24 mouse cellular contexts compared by ENCODE assay signal in genomic region chr6:114400387-114400786, GRCm38 (mm10). TPM values are rescaled to one million over a fixed set of nuclear protein-coding genes. Genes with fewer than 3 reads are reported as not detected.
DNase-seq lines count a peak whose midpoint lies in the region; ATAC-seq and TF ChIP-seq lines count a peak whose summit lies in the region.
"Had no signal": no experiment of that assay in that cellular context is flagged by ENCODE, and none has a peak within 500 bp of the region (broad histone marks: within the 10 kb centered on the region; RNA-seq: fewer than 3 reads in every experiment).

No protein-coding gene starts in this region.

- peaks cover 10% of the 10 kb centered on the region for H3K27me3 ChIP-seq in liver, adult 2 months (ENCODE audit: control insufficient read depth, insufficient read depth, low read length)
- peaks cover 54% of the 10 kb centered on the region for H3K27me3 ChIP-seq in liver, embryonic 11.5 days (replicated peaks; ENCODE audit: control insufficient read depth, insufficient read depth, low read length)

- no peak overlapping the region for H3K9ac ChIP-seq in liver, adult 2 months (ENCODE audit: low read depth, low read length)
- no peak overlapping the region for H3K9ac ChIP-seq in liver, embryonic 11.5 days (ENCODE audit: low read depth, low read length)
- H3K9ac ChIP-seq: embryonic facial prominence, embryonic 15.5 days; hindbrain, embryonic 12.5 days had no signal

- WGBS in liver, adult 2 months = 40% methylated on average over 10 of the region's 10 CpGs
- WGBS in liver, embryonic 11.5 days = 59% methylated on average over 10 of the region's 10 CpGs

- no peak overlapping the region for H3K27ac ChIP-seq in liver, adult 2 months (replicated peaks; ENCODE audit: insufficient read depth, low read depth, low read length)
- no peak overlapping the region for H3K27ac ChIP-seq in liver, embryonic 11.5 days (ENCODE audit: low read depth, low read length)
- H3K27ac ChIP-seq: embryonic facial prominence, embryonic 15.5 days; forebrain, embryonic 10.5 days; hindbrain, embryonic 12.5 days had no signal

- H3K4me1 ChIP-seq in liver, adult 2 months (ENCODE audit: control insufficient read depth, insufficient read depth, low read length) = peaks cover 2% of the 10 kb centered on the region; the same call in 1 of the 2 replicates
- no peaks in the 10 kb centered on the region for H3K4me1 ChIP-seq in liver, embryonic 11.5 days (replicated peaks; ENCODE audit: control insufficient read depth, insufficient read depth, low read length)

- TF ChIP-seq CTCF in liver, adult 2 months (IDR thresholded peaks at IDR 0.05; ENCODE audit: low read depth, low read length) = no peak

- no peaks in the 10 kb centered on the region for H3K36me3 ChIP-seq in liver, adult 2 months (ENCODE audit: control insufficient read depth, insufficient read depth, low read length)
- no peaks in the 10 kb centered on the region for H3K36me3 ChIP-seq in liver, embryonic 11.5 days (ENCODE audit: control insufficient read depth, insufficient read depth, low read length)
- H3K36me3 ChIP-seq: embryonic facial prominence, embryonic 15.5 days; forebrain, embryonic 10.5 days; G1E; hindbrain, embryonic 12.5 days had no signal

- ATAC-seq in liver, embryonic 11.5 days (replicated peaks; ENCODE audit: low FRiP score) = no peak
- ATAC-seq: CD4-positive, CD25-positive, alpha-beta regulatory T cell, adult 4 months; forebrain, embryonic 14.5 days; hindbrain, embryonic 16.5 days had no signal

- no peaks in the 10 kb centered on the region for H3K9me3 ChIP-seq in liver, embryonic 11.5 days (ENCODE audit: control insufficient read depth, low read length)
- H3K9me3 ChIP-seq: embryonic facial prominence, embryonic 15.5 days; forebrain, embryonic 10.5 days; hindbrain, embryonic 12.5 days had no signal

- H3K4me3 ChIP-seq in liver, adult 2 months (ENCODE audit: insufficient read depth, low read depth, low read length) = no peak overlapping the region
- H3K4me3 ChIP-seq in liver, embryonic 11.5 days (ENCODE audit: low read depth, low read length) = no peak overlapping the region
- H3K4me3 ChIP-seq: embryonic facial prominence, embryonic 15.5 days; erythroblast, embryonic 14.5 days; forebrain, embryonic 10.5 days; hindbrain, embryonic 12.5 days had no signal

- DNase-seq in liver, adult 2 months (ENCODE audit: extremely low read depth, low read depth, low spot score) = peak; percentile 67
- DNase-seq in liver, embryonic 11.5 days (ENCODE audit: low spot score) = no peak
- peak; percentile 12 for DNase-seq in lung, postnatal 25 days (ENCODE audit: low spot score)
- no peak for DNase-seq in lung, postnatal 14 days
- peak; percentile 28 for DNase-seq in lung, postnatal 36 days
- no peak for DNase-seq in frontal cortex, adult 2 months (ENCODE audit: extremely low spot score in 1 of 2, low spot score in 1 of 2)
- DNase-seq: adrenal gland, adult 8-10 months; adrenal gland, postnatal 36 days; B cell, adult 2 months; cerebellum, adult 11 months; cerebellum, adult 8-10 months; cerebellum, postnatal 14 days; embryo, embryonic 11 days; gastrocnemius, postnatal 10 days; heart, postnatal 10 days; heart, postnatal 4 days had no signal

- no peak for TF ChIP-seq POLR2A in liver, adult 2 months (IDR thresholded peaks at IDR 0.05; ENCODE audit: extremely low read depth, insufficient read depth, low read length)

- no peak overlapping the region for H3K4me2 ChIP-seq in liver, embryonic 11.5 days
- H3K4me2 ChIP-seq: embryonic facial prominence, embryonic 15.5 days; hindbrain, embryonic 12.5 days had no signal

- H3K79me2 ChIP-seq in liver, adult 2 months (ENCODE audit: control insufficient read depth, insufficient read depth, low read length) = no peaks in the 10 kb centered on the region

RNA-seq across cellular contexts. Expression of gene Hrh1, which starts 2.7 kb away (rescaled TPM):
- total RNA-seq in liver, adult 2 months (2014; rRNA removed) = 0.13 TPM in 1 of 2 replicates, not detected in the other
- 0.06 and 0.07 TPM in 2 replicates for polyA plus RNA-seq in liver, adult 2 months (2012; rRNA removed)
- 0.04 TPM in 1 of 2 replicates, not detected in the other for polyA plus RNA-seq in liver, embryonic 11.5 days (2014; fragmentation: Nextera tagmentation; extraction: Ambion mirVana)
- polyA plus RNA-seq in frontal cortex, adult 2 months (2012; rRNA removed) = 8.5 and 9.3 TPM in 2 replicates
- polyA plus RNA-seq: CD4-positive, CD25-positive, alpha-beta regulatory T cell, adult 4 months; G1E had no signal

Comparison
In these comparisons a context has a peak if more than half of its experiments do, and no peak if none do; other contexts are left out.
1. DNase-seq: peak in liver, adult 2 months (single experiment), lung, postnatal 25 days (single experiment) and lung, postnatal 36 days (single experiment); none in liver, embryonic 11.5 days (single experiment), lung, postnatal 14 days (single experiment) and frontal cortex, adult 2 months (0 of 2).